Mouse (Mus musculus) ES-Bruce4 (cell line): ENCODE measurements around the gene Slc16a6.

Source experiments
- CTCF ChIP-seq: IDR thresholded peaks from one replicate; pipeline ENCODE4 v1.8.1; 2011; ENCODE audit warnings: low read depth, low read length
- EP300 ChIP-seq: IDR thresholded peaks from 2 replicates; pipeline ENCODE4 v1.6.1; 2011; ENCODE audit warnings: low read depth, low read length; ENCODE audit not compliant: insufficient read depth
- POLR2A ChIP-seq: IDR thresholded peaks from one replicate; pipeline ENCODE4 v1.8.1; 2011; ENCODE audit warnings: low read length; ENCODE audit not compliant: insufficient read depth

DNA sequence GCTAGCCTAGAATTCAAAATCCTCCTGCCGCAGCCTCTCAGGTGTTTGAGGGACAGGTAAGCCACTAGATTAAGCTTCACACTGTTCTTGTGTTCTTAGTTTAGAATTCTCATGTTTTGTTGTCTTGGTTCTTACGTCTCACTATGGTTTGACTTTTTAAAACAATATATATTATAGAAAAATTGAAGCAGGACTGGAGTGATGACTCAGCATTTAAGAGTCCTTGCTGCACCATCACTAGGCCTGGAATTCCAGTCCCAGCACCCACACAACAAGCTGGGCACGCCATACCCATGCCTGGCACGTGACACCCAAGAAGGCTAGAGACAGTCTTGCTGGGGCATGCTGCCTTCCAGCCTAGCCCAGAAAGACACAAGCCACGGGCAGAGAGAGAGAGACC lies 67.0 kb downstream of the Slc16a6 start:
- TF ChIP-seq POLR2A (no peak), CTCF (no peak), EP300 (no peak)
